Mouse (Mus musculus) embryonic facial prominence, embryonic 15.5 days (tissue): ENCODE measurements around the gene Fhod1. TPM values are rescaled to one million over a fixed set of nuclear protein-coding genes. Genes with fewer than 3 reads are reported as not detected.

Experiments used
- ATAC-seq: fragments of 200-750 bp; cut with Nextera tagmentation; 2 replicates; pipeline ENCODE4 v1.8.0; 2017; ENCODE audit warnings: low read depth, moderate TSS enrichment; ENCODE audit not compliant: insufficient number of reproducible peaks, low FRiP score, low TSS enrichment
- H3K27ac ChIP-seq: fragments of 300-500 bp; sonication (generic); replicated peaks from 2 replicates; pipeline ENCODE4 v1.5.1; 2015; ENCODE audit warnings: mild to moderate bottlenecking, inconsistent platforms
- H3K27me3 ChIP-seq: fragments of 300-500 bp; sonication (generic); 2 replicates; pipeline ENCODE4 v1.6.1; 2015; ENCODE audit warnings: inconsistent platforms
- H3K36me3 ChIP-seq: fragments of 300-500 bp; sonication (generic); 2 replicates; pipeline ENCODE4 v1.6.1; 2015; ENCODE audit warnings: mild to moderate bottlenecking, inconsistent platforms
- H3K4me1 ChIP-seq: fragments of 300-500 bp; sonication (generic); 2 replicates; pipeline ENCODE4 v1.6.1; 2015; ENCODE audit warnings: inconsistent platforms
- H3K4me2 ChIP-seq: fragments of 300-500 bp; sonication (generic); replicated peaks from 2 replicates; pipeline ENCODE4 v1.6.1; 2015; ENCODE audit warnings: mild to moderate bottlenecking, inconsistent platforms
- H3K4me3 ChIP-seq: fragments of 300-500 bp; sonication (generic); replicated peaks from 2 replicates; pipeline ENCODE4 v1.5.1; 2015; ENCODE audit warnings: mild to moderate bottlenecking, inconsistent platforms
- H3K9ac ChIP-seq: fragments of 300-500 bp; sonication (generic); 2 replicates; pipeline ENCODE4 v1.6.1; 2015; ENCODE audit warnings: inconsistent platforms
- H3K9me3 ChIP-seq: fragments of 300-500 bp; sonication (generic); replicated peaks from 2 replicates; pipeline ENCODE4 v1.6.1; 2016; ENCODE audit warnings: inconsistent platforms
- WGBS: fragments of 180-500 bp; shearing (Covaris S2); methylation state at CpG from one replicate; pipeline ENCODE4 v1.1.7; 2015; 5-methylcytosine and 5-hydroxymethylcytosine counted together
- polyA plus RNA-seq: library from polyadenylated mRNA; unstranded; fragments of >200 nt; fragmentation: Nextera tagmentation; extraction: Ambion mirVana; gene quantifications from 2 replicates; pipeline ENCODE4 v1.2.1, GENCODE M21; 2015

The Fhod1 gene
- polyA plus RNA-seq, 1 experiment from 2014 or later: 2.6 TPM

GRCm38 (mm10) chr8:105348450-105349095 is 820 bp upstream of the Fhod1 start, which contains the start of gene Slc9a5:
Gene Slc9a5 (plus strand): TSS chr8:105348843.
- Histone ChIP-seq H3K9ac (peak within 1 kb of the TSS; percentile 62), H3K4me2 (peak within 1 kb of the TSS; percentile 98), H3K27ac (peak within 1 kb of the TSS; percentile 88), H3K9me3 (no peaks in the 10 kb centered on the region), H3K27me3 (no peaks in the 10 kb centered on the region), H3K4me1 (peaks cover 56% of the 10 kb centered on the region), H3K4me3 (peak within 1 kb of the TSS; percentile 70), H3K36me3 (no peaks in the 10 kb centered on the region)
- no peak for ATAC-seq
- 0% methylated on average over 34 of the region's 34 CpGs for WGBS

GRCm38 (mm10) chr8:105346611-105347427 is 934 bp downstream of the Fhod1 start:
- peak overlapping the region; percentile 62 for H3K9ac ChIP-seq
- no peaks in the 10 kb centered on the region for H3K36me3 ChIP-seq
- ATAC-seq: no peak
- peak overlapping the region; percentile 88 for H3K27ac ChIP-seq
- no peaks in the 10 kb centered on the region for H3K9me3 ChIP-seq
- peaks cover 58% of the 10 kb centered on the region for H3K4me1 ChIP-seq
- WGBS: 1% methylated on average over 34 of the region's 34 CpGs
- no peaks in the 10 kb centered on the region for H3K27me3 ChIP-seq
- H3K4me2 ChIP-seq: peak overlapping the region; percentile 98
- H3K4me3 ChIP-seq: peak overlapping the region; percentile 70

GRCm38 (mm10) chr8:105345061-105345975 is 2.4 kb downstream of the Fhod1 start:
- Histone ChIP-seq H3K4me1 (peaks cover 65% of the 10 kb centered on the region), H3K27me3 (no peaks in the 10 kb centered on the region), H3K27ac (peak overlapping the region; percentile 44; the same call in 1 of the 2 replicates), H3K4me3 (no peak overlapping the region; the same call in 1 of the 2 replicates), H3K36me3 (no peaks in the 10 kb centered on the region), H3K4me2 (no peak overlapping the region; the same call in 1 of the 2 replicates), H3K9me3 (no peaks in the 10 kb centered on the region), H3K9ac (no peak overlapping the region)
- WGBS: 39% methylated on average over 7 of the region's 7 CpGs
- no peak for ATAC-seq

GRCm38 (mm10) chr8:105343791-105344574 is 3.8 kb downstream of the Fhod1 start:
- Histone ChIP-seq H3K27ac (no peak overlapping the region), H3K36me3 (no peaks in the 10 kb centered on the region), H3K4me3 (no peak overlapping the region), H3K4me1 (peaks cover 58% of the 10 kb centered on the region), H3K27me3 (no peaks in the 10 kb centered on the region), H3K4me2 (no peak overlapping the region), H3K9me3 (no peaks in the 10 kb centered on the region), H3K9ac (no peak overlapping the region)
- 71% methylated on average over 8 of the region's 8 CpGs for WGBS
- no peak for ATAC-seq

- Histone ChIP-seq H3K4me3 (no peak overlapping the region), H3K27me3 (no peaks in the 10 kb centered on the region), H3K4me1 (peaks cover 56% of the 10 kb centered on the region), H3K27ac (no peak overlapping the region), H3K9me3 (no peaks in the 10 kb centered on the region), H3K4me2 (no peak overlapping the region), H3K36me3 (no peaks in the 10 kb centered on the region), H3K9ac (no peak overlapping the region)
- no peak for ATAC-seq
- 71% methylated on average over 4 of the region's 4 CpGs for WGBS
These were observed 5.0 kb downstream of the Fhod1 start for GRCm38 (mm10) chr8:105342768-105343167.

GRCm38 (mm10) chr8:105341399-105341798 is 6.4 kb downstream of the Fhod1 start:
- Histone ChIP-seq H3K27ac (no peak overlapping the region), H3K4me1 (peaks cover 45% of the 10 kb centered on the region)
- 35% methylated on average over 8 of the region's 8 CpGs for WGBS

GRCm38 (mm10) chr8:105339886-105340635 is 7.7 kb downstream of the Fhod1 start:
- Histone ChIP-seq H3K27ac (no peak overlapping the region), H3K27me3 (no peaks in the 10 kb centered on the region), H3K4me3 (no peak overlapping the region), H3K36me3 (peaks cover 19% of the 10 kb centered on the region), H3K9ac (no peak overlapping the region), H3K4me2 (no peak overlapping the region), H3K9me3 (no peaks in the 10 kb centered on the region), H3K4me1 (peaks cover 31% of the 10 kb centered on the region)
- 76% methylated on average over 6 of the region's 6 CpGs for WGBS
- ATAC-seq: no peak

More at GRCm38 (mm10) chr8:105341399-105341798, 6.4 kb downstream of the Fhod1 start:
- ATAC-seq: no peak
- no peak overlapping the region for H3K9ac ChIP-seq
- no peaks in the 10 kb centered on the region for H3K27me3 ChIP-seq
- peaks cover 8% of the 10 kb centered on the region for H3K36me3 ChIP-seq
- no peaks in the 10 kb centered on the region for H3K9me3 ChIP-seq
- no peak overlapping the region for H3K4me3 ChIP-seq
- H3K4me2 ChIP-seq: no peak overlapping the region

- H3K4me3 ChIP-seq: no peak overlapping the region
- H3K27me3 ChIP-seq: no peaks in the 10 kb centered on the region
- H3K36me3 ChIP-seq: peaks cover 27% of the 10 kb centered on the region
- H3K4me2 ChIP-seq: no peak overlapping the region
- 0 out of 2 replicates have a peak overlapping the region, but pooled peaks have one; percentile 28 for H3K27ac ChIP-seq
- ATAC-seq: no peak
- WGBS: 20% methylated on average over 4 of the region's 4 CpGs
- no peaks in the 10 kb centered on the region for H3K9me3 ChIP-seq
- H3K4me1 ChIP-seq: peaks cover 23% of the 10 kb centered on the region
- no peak overlapping the region for H3K9ac ChIP-seq
These were observed 8.8 kb downstream of the Fhod1 start for GRCm38 (mm10) chr8:105338992-105339391.

- 65% methylated on average over 32 of the region's 32 CpGs for WGBS
- ATAC-seq: no peak
These were observed 11.2 kb downstream of the Fhod1 start for GRCm38 (mm10) chr8:105336373-105337130.

More at GRCm38 (mm10) chr8:105336373-105337130, 11.2 kb downstream of the Fhod1 start:
- peaks cover 50% of the 10 kb centered on the region for H3K36me3 ChIP-seq
- no peaks in the 10 kb centered on the region for H3K9me3 ChIP-seq
- H3K27me3 ChIP-seq: no peaks in the 10 kb centered on the region
- no peak overlapping the region for H3K4me2 ChIP-seq
- no peak overlapping the region for H3K9ac ChIP-seq
- H3K4me3 ChIP-seq: no peak overlapping the region
- peaks cover 19% of the 10 kb centered on the region for H3K4me1 ChIP-seq
- H3K27ac ChIP-seq: no peak overlapping the region
